ENCODE assay signal across 8 mouse cellular contexts in the genomic region with DNA sequence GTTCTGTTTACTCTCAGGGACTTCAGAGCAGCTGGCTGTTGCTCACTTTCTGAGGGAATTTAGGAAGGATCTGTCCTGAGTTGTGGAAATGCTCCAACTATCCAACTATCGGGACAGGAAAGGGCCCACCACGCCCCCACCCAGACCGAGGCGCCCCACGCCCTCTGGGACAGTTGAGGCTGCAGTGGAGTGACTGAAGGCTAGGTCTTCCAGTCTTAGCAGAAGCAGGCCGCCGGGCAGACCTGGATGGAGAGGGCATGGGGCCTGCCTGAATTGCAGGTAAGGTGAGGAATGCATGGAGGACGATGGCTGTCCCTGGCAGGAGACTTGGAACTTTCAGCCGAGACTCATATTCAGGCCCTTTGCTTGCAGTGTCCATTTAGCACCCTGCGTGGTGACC.
DNase-seq lines count a peak whose midpoint lies in the region; ATAC-seq and TF ChIP-seq lines count a peak whose summit lies in the region.

No protein-coding gene starts in this region.

- TF ChIP-seq EP300 in heart, postnatal 0 days (IDR thresholded peaks at IDR 0.05; ENCODE audit: low read depth) = no peak

- H3K4me3 ChIP-seq in heart, postnatal 0 days (ENCODE audit: low read depth, low read length) = peak overlapping the region; percentile 35; the same call in 1 of the 2 replicates
- H3K4me3 ChIP-seq in embryonic facial prominence, embryonic 13.5 days = peak overlapping the region; percentile 47
- H3K4me3 ChIP-seq in hindbrain, postnatal 0 days (ENCODE audit: low read length) = peak overlapping the region; percentile 39; the same call in 1 of the 2 replicates
- peak overlapping the region; percentile 39 for H3K4me3 ChIP-seq in midbrain, embryonic 14.5 days (replicated peaks; ENCODE audit: low read depth, low read length)

- H3K4me1 ChIP-seq in heart, postnatal 0 days (ENCODE audit: control insufficient read depth, insufficient read depth) = no peaks in the 10 kb centered on the region
- 0 out of 2 replicates have a peak, but pooled peaks cover 5% of the 10 kb centered on the region for H3K4me1 ChIP-seq in embryonic facial prominence, embryonic 13.5 days
- H3K4me1 ChIP-seq in hindbrain, postnatal 0 days (ENCODE audit: insufficient read depth, low read length) = no peaks in the 10 kb centered on the region
- 0 out of 2 replicates have a peak, but pooled peaks cover 6% of the 10 kb centered on the region for H3K4me1 ChIP-seq in midbrain, embryonic 14.5 days (ENCODE audit: control insufficient read depth, insufficient read depth, low read length)

- no peaks in the 10 kb centered on the region for H3K9me3 ChIP-seq in heart, postnatal 0 days (replicated peaks; ENCODE audit: control insufficient read depth, low read length)
- no peaks in the 10 kb centered on the region for H3K9me3 ChIP-seq in embryonic facial prominence, embryonic 13.5 days
- H3K9me3 ChIP-seq in hindbrain, postnatal 0 days (ENCODE audit: low read length) = no peaks in the 10 kb centered on the region
- H3K9me3 ChIP-seq in midbrain, embryonic 14.5 days (ENCODE audit: control insufficient read depth, low read length) = no peaks in the 10 kb centered on the region

- H3K36me3 ChIP-seq in heart, postnatal 0 days (replicated peaks; ENCODE audit: control insufficient read depth, insufficient read depth, low read length) = no peaks in the 10 kb centered on the region
- H3K36me3 ChIP-seq in embryonic facial prominence, embryonic 13.5 days = peaks cover 3% of the 10 kb centered on the region; the same call in 1 of the 2 replicates
- H3K36me3 ChIP-seq in hindbrain, postnatal 0 days (ENCODE audit: insufficient read depth, low read length) = no peaks in the 10 kb centered on the region
- no peaks in the 10 kb centered on the region for H3K36me3 ChIP-seq in midbrain, embryonic 14.5 days (ENCODE audit: control insufficient read depth, insufficient read depth, low read length)

- ATAC-seq in heart, postnatal 0 days (ENCODE audit: insufficient read depth, low read depth) = no peak
- ATAC-seq in embryonic facial prominence, embryonic 13.5 days (ENCODE audit: insufficient number of reproducible peaks, insufficient read depth, low FRiP score, low TSS enrichment, low read depth) = no peak
- ATAC-seq in hindbrain, postnatal 0 days = no peak
- ATAC-seq in midbrain, embryonic 14.5 days (ENCODE audit: low FRiP score, low TSS enrichment) = no peak
- ATAC-seq in erythroblast, adult 5-6 weeks (replicated peaks; ENCODE audit: low FRiP score, poor library complexity, severe bottlenecking) = no peak

- TF ChIP-seq CTCF in heart, postnatal 0 days (IDR thresholded peaks at IDR 0.05; ENCODE audit: low read depth) = no peak
- TF ChIP-seq CTCF in hindbrain, postnatal 0 days (IDR thresholded peaks at IDR 0.05; ENCODE audit: low read depth) = no peak

- H3K4me2 ChIP-seq in heart, postnatal 0 days (ENCODE audit: low read depth, low read length) = peak overlapping the region; percentile 60
- H3K4me2 ChIP-seq in embryonic facial prominence, embryonic 13.5 days = peak overlapping the region; percentile 74
- H3K4me2 ChIP-seq in hindbrain, postnatal 0 days (ENCODE audit: low read depth, low read length) = peak overlapping the region; percentile 65
- peak overlapping the region; percentile 71 for H3K4me2 ChIP-seq in midbrain, embryonic 14.5 days (ENCODE audit: low read length)

- H3K27me3 ChIP-seq in heart, postnatal 0 days (ENCODE audit: control insufficient read depth, insufficient read depth, low read length) = peaks cover 32% of the 10 kb centered on the region; the same call in 1 of the 2 replicates
- H3K27me3 ChIP-seq in embryonic facial prominence, embryonic 13.5 days = peaks cover 85% of the 10 kb centered on the region
- H3K27me3 ChIP-seq in hindbrain, postnatal 0 days (ENCODE audit: insufficient read depth, low read length) = peaks cover 18% of the 10 kb centered on the region; the same call in 1 of the 2 replicates
- H3K27me3 ChIP-seq in midbrain, embryonic 14.5 days (ENCODE audit: control insufficient read depth, insufficient read depth, low read length) = peaks cover 43% of the 10 kb centered on the region

- no peak overlapping the region for H3K27ac ChIP-seq in heart, postnatal 0 days (ENCODE audit: low read depth)
- no peak overlapping the region for H3K27ac ChIP-seq in embryonic facial prominence, embryonic 13.5 days
- no peak overlapping the region for H3K27ac ChIP-seq in hindbrain, postnatal 0 days
- H3K27ac ChIP-seq in midbrain, embryonic 14.5 days (replicated peaks; ENCODE audit: low read depth, low read length) = peak overlapping the region; percentile 82

- no peak overlapping the region for H3K9ac ChIP-seq in heart, postnatal 0 days (replicated peaks; ENCODE audit: low read depth, low read length)
- 0 out of 2 replicates have a peak overlapping the region, but pooled peaks have one; percentile 61 for H3K9ac ChIP-seq in embryonic facial prominence, embryonic 13.5 days
- H3K9ac ChIP-seq in hindbrain, postnatal 0 days (replicated peaks; ENCODE audit: low read length) = peak overlapping the region; percentile 48; the same call in 1 of the 2 replicates
- H3K9ac ChIP-seq in midbrain, embryonic 14.5 days (replicated peaks; ENCODE audit: low read length) = peak overlapping the region; percentile 50; the same call in 1 of the 2 replicates

- 32% methylated on average over 10 of the region's 10 CpGs for WGBS in heart, postnatal 0 days
- 23% methylated on average over 10 of the region's 10 CpGs for WGBS in embryonic facial prominence, embryonic 13.5 days
- 45% methylated on average over 10 of the region's 10 CpGs for WGBS in hindbrain, postnatal 0 days
- 28% methylated on average over 10 of the region's 10 CpGs for WGBS in midbrain, embryonic 14.5 days

- DNase-seq in heart, postnatal 0 days (ENCODE audit: low spot score) = no peak
- no peak for DNase-seq in heart, postnatal 4 days
- DNase-seq in hindbrain, postnatal 0 days (ENCODE audit: low spot score) = no peak
- no peak for DNase-seq in midbrain, embryonic 14.5 days
- no peak for DNase-seq in spleen, postnatal 14 days (ENCODE audit: low spot score in 2 of 2)
- no peak for DNase-seq in cerebellum, adult 9-10 months
